20 mouse cellular contexts compared by ENCODE assay signal in the genomic region with DNA sequence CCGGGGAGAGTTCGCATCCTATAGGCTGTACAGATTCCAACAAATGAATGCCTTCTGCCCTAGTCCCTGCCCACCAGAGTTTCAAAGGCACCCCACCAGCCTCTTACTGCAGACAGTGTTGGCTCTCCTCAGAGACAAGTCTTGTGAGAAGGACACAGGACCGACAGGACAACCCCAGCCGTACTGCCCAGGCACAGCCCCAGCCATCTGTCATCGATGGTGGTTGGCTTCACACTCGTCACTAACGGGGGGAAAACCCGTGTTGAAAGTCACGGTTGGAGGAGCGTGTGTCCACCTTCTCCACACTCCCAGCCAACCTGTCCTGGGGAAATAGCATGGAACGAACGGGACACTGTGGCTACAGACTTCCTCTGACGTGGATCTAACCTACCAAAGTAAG. TPM values are rescaled to one million over a fixed set of nuclear protein-coding genes. Genes with fewer than 3 reads are reported as not detected.
DNase-seq lines count a peak whose midpoint lies in the region; TF ChIP-seq lines count a peak whose summit lies in the region.
"Had no signal": no experiment of that assay in that cellular context is flagged by ENCODE, and none has a peak within 500 bp of the region (broad histone marks: within the 10 kb centered on the region; RNA-seq: fewer than 3 reads in every experiment).

No protein-coding gene starts in this region.

- intact Hi-C loops in gastrocnemius, adult 2 months (cut with DNase I), result no loop called here
- intact Hi-C loops in heart, postnatal 36 days (cut with DNase I), result no loop called here
- intact Hi-C loops in heart, adult 2 months (cut with DNase I), result no loop called here
- intact Hi-C loops in heart, postnatal 14 days (cut with DNase I), result no loop called here

- no peak for TF ChIP-seq CTCF in gastrocnemius, adult 2 months (IDR thresholded peaks at IDR 0.05)
- no peak for TF ChIP-seq CTCF in heart, adult 2 months (IDR thresholded peaks at IDR 0.05)

- H3K27ac ChIP-seq in gastrocnemius, adult 2 months, result no peak overlapping the region
- H3K27ac ChIP-seq in heart, adult 2 months, result no peak overlapping the region

- no peaks in the 10 kb centered on the region for H3K79me2 ChIP-seq in heart, adult 2 months (replicated peaks; ENCODE audit: control insufficient read depth, insufficient read depth, low read length)

- WGBS in heart, adult 2 months, result 64% methylated on average over 13 of the region's 13 CpGs

- DNase-seq in gastrocnemius, adult 2 months, result peak; percentile 13
- no peak for DNase-seq in gastrocnemius, adult 8-10 months (ENCODE audit: low spot score in 2 of 2)
- peak; percentile 93 for DNase-seq in heart, adult 11 months
- DNase-seq in heart, postnatal 36 days, result no peak
- no peak for DNase-seq in heart, adult 2 months
- DNase-seq in heart, postnatal 14 days, result no peak
- DNase-seq: adrenal gland, adult 2 months; adrenal gland, adult 8-10 months; adrenal gland, postnatal 10 days; adrenal gland, postnatal 14 days; adrenal gland, postnatal 25 days; adrenal gland, postnatal 36 days; B cell, adult 2 months; cerebellum, adult 11 months; cerebellum, adult 11-12 months; cerebellum, adult 18-20 months had no signal

- no peaks in the 10 kb centered on the region for H3K36me3 ChIP-seq in heart, adult 2 months (ENCODE audit: control insufficient read depth, insufficient read depth, low read length)
- H3K36me3 ChIP-seq: G1E had no signal

- no peak overlapping the region for H3K9ac ChIP-seq in heart, adult 2 months (ENCODE audit: low read depth, low read length)

- H3K4me1 ChIP-seq in heart, adult 2 months (ENCODE audit: control insufficient read depth, insufficient read depth, low read length), result peaks cover 6% of the 10 kb centered on the region; the same call in 1 of the 2 replicates

- no peaks in the 10 kb centered on the region for H3K27me3 ChIP-seq in heart, adult 2 months (ENCODE audit: control insufficient read depth, insufficient read depth, low read length)

- no peak for TF ChIP-seq POLR2A in heart, adult 2 months (IDR thresholded peaks at IDR 0.05; ENCODE audit: insufficient read depth, low read depth, low read length)

- no peak overlapping the region for H3K4me3 ChIP-seq in gastrocnemius, adult 2 months
- no peak overlapping the region for H3K4me3 ChIP-seq in heart, adult 2 months

- TF ChIP-seq EP300 in heart, adult 2 months (IDR thresholded peaks at IDR 0.05; ENCODE audit: insufficient read depth, low read depth, low read length), result 0 out of 2 replicates have a peak, but pooled peaks have one; percentile 15

RNA-seq across cellular contexts. Expression of a gene that starts 19.2 kb away (rescaled TPM):
- total RNA-seq in gastrocnemius, adult 2 months (2021), result 100 to 1,000 TPM in 1 of 2 experiments, 10 to 100 TPM in 1; 44.7 to 101 TPM
- 10 to 100 TPM; 50.0 to 62.3 (median 56.3) TPM for total RNA-seq in gastrocnemius, adult 8-10 months (2022)
- 100 to 1,000 TPM; 573 to 582 TPM for total RNA-seq in heart, postnatal 36 days (2021)
- total RNA-seq in heart, adult 2 months (2021), result 100 to 1,000 TPM; 587 to 599 TPM
- 371 and 464 TPM in 2 replicates for polyA plus RNA-seq in heart, adult 2 months (2012; rRNA removed)
- total RNA-seq in heart, postnatal 14 days (2021), result 100 to 1,000 TPM; 380 to 433 TPM
- total RNA-seq: CH12.LX, MEL had no signal
- polyA plus RNA-seq: activated CD4-positive, CD25-positive, alpha-beta regulatory T cell, adult 4 months; G1E had no signal

RNA-seq across cellular contexts. Expression of a gene that starts 34.4 kb away (rescaled TPM):
- 10 to 100 TPM in 1 of 2 experiments, 1 to 10 TPM in 1; 9.7 to 20.6 TPM for total RNA-seq in gastrocnemius, adult 2 months (2021)
- total RNA-seq in gastrocnemius, adult 8-10 months (2022), result 10 to 100 TPM in 3 of 4 experiments, 1 to 10 TPM in 1; 9.3 to 14.1 (median 11.8) TPM
- total RNA-seq in heart, postnatal 36 days (2021), result 1 to 10 TPM; 4.8 to 4.9 TPM
- total RNA-seq in heart, adult 2 months (2021), result 1 to 10 TPM; 3.9 to 5.1 TPM
- polyA plus RNA-seq in heart, adult 2 months (2012; rRNA removed), result 3.8 and 5.6 TPM in 2 replicates
- total RNA-seq in heart, postnatal 14 days (2021), result 1 to 10 TPM; 2.8 to 2.9 TPM

RNA-seq across cellular contexts. Expression of a gene that starts 53.1 kb away (rescaled TPM):
- 10 to 100 TPM; 76.5 to 87.0 TPM for total RNA-seq in gastrocnemius, adult 2 months (2021)
- total RNA-seq in gastrocnemius, adult 8-10 months (2022), result 10 to 100 TPM; 80.1 to 95.6 (median 88.1) TPM
- total RNA-seq in heart, postnatal 36 days (2021), result 10 to 100 TPM; 49.1 to 58.1 TPM
- 10 to 100 TPM; 63.1 to 64.6 TPM for total RNA-seq in heart, adult 2 months (2021)
- polyA plus RNA-seq in heart, adult 2 months (2012; rRNA removed), result 52.1 and 74.2 TPM in 2 replicates
- total RNA-seq in heart, postnatal 14 days (2021), result 10 to 100 TPM; 45.7 to 51.6 TPM

RNA-seq across cellular contexts. Expression of a gene that starts 53.2 kb away (rescaled TPM):
- total RNA-seq in gastrocnemius, adult 2 months (2021), result 10 to 100 TPM; 11.3 to 15.8 TPM
- total RNA-seq in gastrocnemius, adult 8-10 months (2022), result 10 to 100 TPM; 12.0 to 21.5 (median 17.1) TPM
- total RNA-seq in heart, postnatal 36 days (2021), result 10 to 100 TPM; 29.4 to 29.7 TPM
- 10 to 100 TPM; 24.4 to 29.4 TPM for total RNA-seq in heart, adult 2 months (2021)
- polyA plus RNA-seq in heart, adult 2 months (2012; rRNA removed), result 29.1 and 30.0 TPM in 2 replicates
- 10 to 100 TPM; 22.0 to 26.6 TPM for total RNA-seq in heart, postnatal 14 days (2021)

Comparison
In these comparisons a context has a peak if more than half of its experiments do, and no peak if none do; other contexts are left out.
1. DNase-seq: peak in gastrocnemius, adult 2 months (single experiment) and heart, adult 11 months (single experiment); none in gastrocnemius, adult 8-10 months (0 of 2), heart, postnatal 36 days (0 of 2), heart, adult 2 months (0 of 2) and heart, postnatal 14 days (0 of 2).